Mouse (Mus musculus) forebrain, embryonic 11.5 days (tissue): ENCODE results near the gene Spindoc. TPM values are rescaled to one million over a fixed set of nuclear protein-coding genes. Genes with fewer than 3 reads are reported as not detected.
A peak's percentile ranks its signal among the peaks of the same experiment; 100 is the strongest.

Experiments
- ATAC-seq: fragments of 200-750 bp; cut with Nextera tagmentation; replicated peaks from 2 replicates; pipeline ENCODE4 v1.8.0; 2017; ENCODE audit warnings: moderate TSS enrichment; ENCODE audit not compliant: low FRiP score
- DNase-seq: peaks from one replicate; pipeline ENCODE4 v3.0.0-alpha.2; 2017; ENCODE audit warnings: low spot score
- H3K27ac ChIP-seq: fragments of 300-500 bp; sonication (generic); 2 replicates; pipeline ENCODE4 v1.5.1; 2014; ENCODE audit warnings: low read depth, low read length
- H3K27me3 ChIP-seq: fragments of 300-500 bp; sonication (generic); 2 replicates; pipeline ENCODE4 v1.6.1; 2014; ENCODE audit warnings: mild to moderate bottlenecking, low read length, mixed read lengths; ENCODE audit not compliant: control insufficient read depth, insufficient read depth
- H3K36me3 ChIP-seq: fragments of 300-500 bp; sonication (generic); 2 replicates; pipeline ENCODE4 v1.6.1; 2014; ENCODE audit warnings: mild to moderate bottlenecking, low read length, moderate library complexity, mixed read lengths; ENCODE audit not compliant: control insufficient read depth, insufficient read depth
- H3K4me1 ChIP-seq: fragments of 300-500 bp; sonication (generic); replicated peaks from 2 replicates; pipeline ENCODE4 v1.6.1; 2014; ENCODE audit warnings: low read length, mixed read lengths; ENCODE audit not compliant: control insufficient read depth, insufficient read depth
- H3K4me2 ChIP-seq: fragments of 300-500 bp; sonication (generic); 2 replicates; pipeline ENCODE4 v1.6.1; 2014; ENCODE audit warnings: low read depth, mild to moderate bottlenecking, low read length, moderate library complexity, mixed read lengths; ENCODE audit not compliant: severe bottlenecking
- H3K4me3 ChIP-seq: fragments of 300-500 bp; sonication (generic); 2 replicates; pipeline ENCODE4 v1.5.1; 2014; ENCODE audit warnings: low read depth, low read length
- H3K9ac ChIP-seq: fragments of 300-500 bp; sonication (generic); 2 replicates; pipeline ENCODE4 v1.6.1; 2014; ENCODE audit warnings: low read length
- H3K9me3 ChIP-seq: fragments of 300-500 bp; sonication (generic); 2 replicates; pipeline ENCODE4 v1.6.1; 2016; ENCODE audit warnings: low read length, mixed read lengths; ENCODE audit not compliant: control insufficient read depth
- WGBS: fragments of 180-500 bp; shearing (Covaris S2); extraction: QIAGEN DNeasy Blood & Tissue Kit; methylation state at CpG from one replicate; pipeline ENCODE4 v1.1.7; 2014; 5-methylcytosine and 5-hydroxymethylcytosine counted together
- polyA plus RNA-seq: library from polyadenylated mRNA; unstranded; fragments of >200 nt; fragmentation: Nextera tagmentation; extraction: Ambion mirVana; gene quantifications from 2 replicates; pipeline ENCODE4 v1.2.1, GENCODE M21; 2014

Spindoc gene
- polyA plus RNA-seq, 1 experiment from 2014 or later = 39.9 TPM

DNA sequence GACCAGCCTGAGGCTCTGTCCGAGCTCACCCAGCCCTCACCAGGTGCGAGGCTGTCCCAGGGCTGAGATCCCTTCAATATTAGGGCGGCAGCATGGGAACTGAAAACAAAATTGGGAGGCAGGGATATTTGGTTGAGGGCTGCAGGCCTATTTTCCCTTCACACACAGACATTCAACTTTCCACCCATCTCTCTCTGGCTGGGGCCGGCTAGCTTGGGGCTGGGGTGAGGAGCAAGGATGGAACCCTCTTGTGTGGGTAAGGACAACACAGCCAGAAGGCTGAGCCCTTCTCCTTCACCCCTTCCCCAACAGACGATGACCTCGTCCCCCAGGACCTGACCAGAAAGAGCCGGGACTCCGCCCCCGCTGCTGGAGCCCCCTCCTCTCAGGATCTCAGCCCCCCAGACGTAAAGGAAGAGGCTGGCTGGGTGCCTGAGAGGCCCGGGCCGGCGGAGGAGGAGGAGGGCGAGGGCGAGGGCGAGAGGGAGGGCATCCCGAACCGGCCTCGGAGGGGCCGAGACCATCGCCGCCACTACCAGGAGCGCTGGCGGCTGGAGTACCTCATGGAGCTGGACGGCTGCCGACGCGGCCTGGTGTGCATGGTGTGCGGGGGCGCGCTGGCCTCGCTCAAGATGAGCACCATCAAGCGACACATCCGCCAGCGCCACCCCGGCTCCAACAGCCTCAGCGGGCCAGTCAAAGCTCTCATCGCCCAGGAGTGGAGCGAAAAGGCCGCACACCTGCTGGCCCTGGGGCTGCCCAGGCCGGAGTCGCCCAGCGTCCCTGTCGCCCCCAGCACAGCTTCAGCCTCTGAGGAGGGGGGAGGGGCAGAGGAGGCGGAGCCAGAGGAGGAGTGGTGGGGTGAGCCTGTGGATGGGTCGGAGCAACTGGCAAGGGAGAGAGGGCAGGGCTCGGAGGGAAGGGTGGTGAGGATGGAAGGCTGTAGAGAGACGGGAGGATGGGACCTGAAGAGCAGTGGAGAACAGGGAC is 39.1 kb upstream of the Spindoc start:
- WGBS = 6% methylated on average over 44 of the region's 48 CpGs
- peaks cover 7% of the 10 kb centered on the region for H3K36me3 ChIP-seq
- peak overlapping the region; percentile 19 for H3K4me3 ChIP-seq
- H3K9me3 ChIP-seq = no peaks in the 10 kb centered on the region
- no peaks in the 10 kb centered on the region for H3K27me3 ChIP-seq
- peak overlapping the region; percentile 92 for H3K4me2 ChIP-seq
- DNase-seq (peak; percentile 88), ATAC-seq (peak; percentile 58)
- peak overlapping the region; percentile 56 for H3K9ac ChIP-seq
- peak overlapping the region; percentile 62 for H3K27ac ChIP-seq
- peaks cover 45% of the 10 kb centered on the region for H3K4me1 ChIP-seq

DNA sequence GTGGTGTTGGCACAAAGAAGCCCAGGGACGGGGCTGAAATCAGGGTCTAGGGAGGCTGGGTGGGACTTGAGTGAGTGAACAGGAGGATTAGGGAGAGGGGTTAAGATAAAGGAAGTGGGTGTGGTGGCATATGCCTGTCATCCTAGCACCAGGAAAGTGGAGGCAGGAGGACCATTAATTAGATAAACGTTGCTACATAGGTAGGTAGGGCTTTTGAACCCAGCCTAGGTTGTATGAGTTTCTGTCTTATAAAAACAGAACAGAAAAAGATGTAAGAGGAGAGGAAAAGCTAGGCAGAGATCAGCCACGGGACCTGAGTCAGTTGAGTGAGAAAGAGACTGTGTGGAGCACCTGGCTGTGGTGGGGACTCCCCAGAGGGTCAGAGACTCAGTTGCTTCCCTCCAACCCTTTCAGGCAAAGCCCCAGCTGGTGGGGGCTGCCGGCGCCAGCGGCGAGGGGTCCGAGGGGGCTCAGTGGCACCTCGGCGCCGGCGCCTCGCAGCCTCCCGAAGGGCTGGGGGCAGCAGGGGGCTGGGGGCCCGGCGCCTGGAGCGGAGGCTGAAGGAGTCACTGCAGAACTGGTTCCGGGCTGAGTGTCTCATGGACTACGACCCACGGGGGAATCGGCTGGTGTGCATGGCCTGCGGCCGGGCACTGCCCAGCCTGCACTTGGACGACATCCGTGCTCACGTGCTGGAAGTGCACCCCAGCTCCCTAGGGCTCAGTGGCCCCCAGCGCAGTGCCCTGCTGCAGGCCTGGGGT is 38.2 kb upstream of the Spindoc start:
- peak overlapping the region; percentile 92 for H3K4me2 ChIP-seq
- no peak overlapping the region for H3K4me3 ChIP-seq
- H3K4me1 ChIP-seq = peaks cover 45% of the 10 kb centered on the region
- no peak for ATAC-seq
- H3K36me3 ChIP-seq = peaks cover 3% of the 10 kb centered on the region; the same call in 1 of the 2 replicates
- peak overlapping the region; percentile 56; the same call in 1 of the 2 replicates for H3K9ac ChIP-seq
- DNase-seq = peak; percentile 65
- H3K9me3 ChIP-seq = no peaks in the 10 kb centered on the region
- no peak overlapping the region for H3K27ac ChIP-seq
- H3K27me3 ChIP-seq = no peaks in the 10 kb centered on the region
- WGBS = 42% methylated on average over 27 of the region's 27 CpGs

DNA sequence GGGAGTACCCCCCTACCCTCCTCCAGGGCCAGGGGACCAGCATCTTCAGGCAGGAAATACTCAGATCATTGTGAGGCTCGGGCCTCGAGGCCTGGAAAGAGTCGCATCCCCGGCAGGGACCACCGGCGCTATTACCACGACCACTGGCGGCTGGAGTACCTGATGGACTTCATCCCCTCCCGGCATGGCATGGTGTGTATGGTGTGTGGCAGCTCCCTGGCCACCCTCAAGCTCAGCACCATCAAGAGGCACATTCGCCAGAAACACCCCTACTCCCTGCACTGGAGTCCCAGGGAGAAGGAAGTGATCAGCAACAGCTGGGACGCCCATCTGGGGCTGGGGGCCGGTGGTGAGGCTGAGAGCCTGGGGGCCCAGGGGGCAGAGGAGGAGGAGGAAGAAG is 37.3 kb upstream of the Spindoc start:
- Histone ChIP-seq H3K4me1 (peaks cover 45% of the 10 kb centered on the region), H3K4me2 (peak overlapping the region; percentile 92), H3K9me3 (no peaks in the 10 kb centered on the region), H3K4me3 (peak overlapping the region; percentile 98; the same call in 1 of the 2 replicates), H3K27ac (no peak overlapping the region; the same call in 1 of the 2 replicates), H3K36me3 (peaks cover 3% of the 10 kb centered on the region; the same call in 1 of the 2 replicates), H3K9ac (peak overlapping the region; percentile 99), H3K27me3 (no peaks in the 10 kb centered on the region)
- 72% methylated on average over 12 of the region's 12 CpGs for WGBS
- ATAC-seq = no peak
- peak; percentile 59 for DNase-seq

DNA sequence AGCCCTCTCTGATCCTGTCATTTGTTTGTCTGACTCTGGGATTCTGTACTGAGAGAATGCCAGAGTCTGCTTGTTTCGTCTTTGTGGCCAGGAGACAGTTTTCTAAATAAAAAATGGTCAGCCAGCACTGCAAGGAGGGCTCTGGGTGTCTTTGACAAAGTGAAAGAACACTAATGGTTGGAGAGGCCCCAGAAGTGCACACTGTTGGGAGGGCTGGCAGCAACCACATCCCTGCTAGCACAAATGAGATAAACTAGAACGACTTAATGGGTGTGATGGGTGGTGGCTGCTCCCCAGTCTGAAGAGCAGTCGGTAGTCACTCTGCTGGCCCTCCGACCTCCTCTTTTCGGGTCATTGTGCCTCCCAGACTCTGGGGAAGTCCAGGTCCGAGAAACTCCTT is 36.3 kb upstream of the Spindoc start:
- Histone ChIP-seq H3K27me3 (no peaks in the 10 kb centered on the region), H3K4me3 (peak overlapping the region; percentile 98), H3K27ac (peak overlapping the region; percentile 18; the same call in 1 of the 2 replicates), H3K4me1 (peaks cover 45% of the 10 kb centered on the region), H3K4me2 (peak overlapping the region; percentile 92), H3K9me3 (no peaks in the 10 kb centered on the region), H3K9ac (peak overlapping the region; percentile 99), H3K36me3 (no peaks in the 10 kb centered on the region; the same call in 1 of the 2 replicates)
- DNase-seq (no peak), ATAC-seq (no peak)
- WGBS = 36% methylated on average over 6 of the region's 6 CpGs

DNA sequence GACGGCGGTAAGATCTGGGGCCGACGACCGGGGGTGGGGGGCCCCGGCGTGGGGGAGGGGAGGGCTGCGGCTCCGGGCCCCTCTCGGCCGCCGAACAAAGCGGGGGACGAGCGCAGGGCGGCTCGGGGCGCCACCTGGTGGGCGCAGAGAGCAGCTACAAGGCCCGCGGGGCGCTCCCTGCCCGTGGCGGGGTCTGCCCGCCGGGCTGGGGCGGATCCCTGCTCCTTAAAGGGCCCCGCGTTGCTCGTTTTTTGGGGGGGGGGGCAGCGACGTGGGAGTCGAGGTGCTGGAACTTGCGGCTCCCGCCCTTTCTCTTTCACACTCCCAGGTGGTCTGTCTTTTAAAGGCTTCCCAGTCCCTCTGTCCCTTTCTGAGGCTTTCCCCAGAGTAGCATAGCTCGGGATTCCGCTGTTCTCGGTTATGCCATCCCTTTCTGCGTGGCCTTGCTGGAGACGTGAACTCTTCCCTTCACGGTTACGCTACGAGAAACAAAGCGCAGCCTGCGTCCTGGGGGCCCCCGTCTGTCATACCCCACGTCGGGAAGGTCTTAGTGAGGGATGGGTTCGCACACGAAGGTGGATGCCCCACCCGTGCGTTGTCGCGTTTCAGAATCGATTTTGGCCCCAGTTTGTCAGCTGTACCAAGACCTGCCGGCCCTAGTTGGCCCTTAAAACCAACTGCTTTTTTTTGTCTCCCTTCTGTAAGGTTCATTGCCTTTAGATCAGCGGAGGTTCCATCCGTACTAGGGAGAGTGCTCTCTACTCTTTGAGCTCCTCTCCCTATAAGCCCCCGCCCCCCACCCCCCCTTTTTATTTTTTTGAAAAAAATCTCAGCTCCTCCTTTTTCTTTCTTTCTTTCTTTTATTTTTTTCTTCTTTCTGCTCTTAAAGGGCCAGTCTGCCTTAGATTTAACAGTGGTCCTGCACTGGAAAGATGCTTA is 35.4 kb upstream of the Spindoc start:
- Histone ChIP-seq H3K27me3 (no peaks in the 10 kb centered on the region), H3K4me3 (peak overlapping the region; percentile 98), H3K4me2 (peak overlapping the region; percentile 92), H3K9ac (peak overlapping the region; percentile 99), H3K27ac (peak overlapping the region; percentile 93), H3K36me3 (no peaks in the 10 kb centered on the region; the same call in 1 of the 2 replicates), H3K9me3 (no peaks in the 10 kb centered on the region), H3K4me1 (peaks cover 40% of the 10 kb centered on the region)
- ATAC-seq = peak; percentile 57
- DNase-seq = peak; percentile 94
- WGBS = under 1% methylated on average over 51 of the region's 59 CpGs

DNA sequence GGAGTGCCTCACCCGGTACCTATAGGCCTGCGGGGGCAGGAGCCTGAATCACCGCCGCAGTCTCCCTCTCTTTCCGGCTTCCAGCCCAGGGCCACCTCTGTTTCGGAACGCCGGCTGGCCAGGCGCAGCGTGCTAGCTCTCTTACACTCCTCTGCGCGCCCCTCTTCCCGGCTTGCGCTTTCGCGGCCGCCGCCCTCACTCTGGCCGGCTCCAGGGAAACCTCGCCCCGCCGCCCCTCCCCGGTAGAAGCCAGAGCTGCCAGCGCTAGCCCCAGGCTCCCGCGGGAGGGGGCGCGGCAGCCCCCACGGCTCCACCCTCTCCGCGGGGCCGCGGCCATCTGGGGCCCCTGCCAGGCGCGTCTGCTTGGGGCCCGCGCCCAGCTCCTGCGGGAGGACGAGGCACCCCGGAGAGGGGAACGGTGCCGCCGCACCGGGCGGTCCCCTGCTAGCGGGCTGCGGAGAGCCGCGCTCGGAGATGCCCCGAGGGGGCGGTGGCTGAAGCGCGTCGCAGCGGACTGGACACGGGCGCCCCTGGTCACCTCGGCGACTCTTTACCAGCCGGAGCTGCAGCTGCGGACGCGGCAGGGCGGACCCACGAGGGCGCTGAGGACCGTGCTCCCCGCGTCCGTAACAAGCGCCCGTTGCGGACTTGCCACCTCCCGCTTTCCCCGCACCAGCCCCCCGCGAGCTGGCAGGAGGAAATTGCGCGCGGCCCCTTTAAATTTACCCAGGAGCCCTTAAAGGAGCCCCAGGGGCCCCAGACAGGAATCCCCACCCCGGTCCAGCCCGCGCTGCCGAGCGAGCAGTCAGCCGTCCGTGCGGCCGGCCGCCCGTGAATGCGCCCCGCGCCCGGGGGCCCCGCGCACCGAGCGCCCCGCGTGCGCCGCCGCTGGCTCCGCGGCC is 34.3 kb upstream of the Spindoc start, which contains the start of gene 2700081O15Rik:
Gene 2700081O15Rik (plus strand): TSS at position 792 of the 902 bp plus-strand sequence.
- H3K4me1 ChIP-seq = peaks cover 29% of the 10 kb centered on the region
- peak within 1 kb of the TSS; percentile 93 for H3K27ac ChIP-seq
- no peaks in the 10 kb centered on the region for H3K27me3 ChIP-seq
- peak within 1 kb of the TSS; percentile 99 for H3K9ac ChIP-seq
- peak within 1 kb of the TSS; percentile 98 for H3K4me3 ChIP-seq
- no peaks in the 10 kb centered on the region for H3K9me3 ChIP-seq
- peak; percentile 93 for DNase-seq
- H3K36me3 ChIP-seq = no peaks in the 10 kb centered on the region; the same call in 1 of the 2 replicates
- WGBS = under 1% methylated on average over 103 of the region's 107 CpGs
- peak; percentile 65 for ATAC-seq
- peak within 1 kb of the TSS; percentile 92 for H3K4me2 ChIP-seq
